Mouse (Mus musculus): ENCODE data around the gene Tcerg1l. TPM values are rescaled to one million over a fixed set of nuclear protein-coding genes. Genes with fewer than 3 reads are reported as not detected.
A peak's percentile ranks its signal among the peaks of the same experiment; 100 is the strongest.

The Tcerg1l gene
- polyA plus RNA-seq, 1 experiment = 0.20 TPM

- WGBS = 89% methylated on average over 6 of the region's 6 CpGs
- Histone ChIP-seq H3K27ac (ENCODE audit: insufficient read depth, low read depth, low read length) (no peak overlapping the region), H3K27me3 (ENCODE audit: control insufficient read depth, insufficient read depth, low read length) (no peaks in the 10 kb centered on the region), H3K4me1 (ENCODE audit: control insufficient read depth, insufficient read depth, insufficient read length, low read length) (no peaks in the 10 kb centered on the region), H3K36me3 (ENCODE audit: control insufficient read depth, insufficient read depth, low read length) (no peaks in the 10 kb centered on the region), H3K4me3 (ENCODE audit: low read depth, low read length) (no peak overlapping the region)
- TF ChIP-seq CTCF (IDR thresholded peaks at IDR 0.05; ENCODE audit: extremely low read depth, insufficient read length, insufficient replicate concordance, low read depth, low read length) (no peak), POLR2A (IDR thresholded peaks at IDR 0.05; ENCODE audit: low read depth, low read length) (no peak)
Observed at GRCm38 (mm10) chr7:138389941-138390340, 7.6 kb downstream of the Tcerg1l start.

GRCm38 (mm10) chr7:138389071-138389470 lies 8.5 kb downstream of the Tcerg1l start:
- TF ChIP-seq CTCF (IDR thresholded peaks at IDR 0.05; ENCODE audit: extremely low read depth, insufficient read length, insufficient replicate concordance, low read depth, low read length) = no peak
- TF ChIP-seq POLR2A (IDR thresholded peaks at IDR 0.05; ENCODE audit: low read depth, low read length) = no peak
- H3K27me3 ChIP-seq (ENCODE audit: control insufficient read depth, insufficient read depth, low read length) = no peaks in the 10 kb centered on the region
- WGBS = 59% methylated on average over 3 of the region's 3 CpGs
- no peaks in the 10 kb centered on the region for H3K4me1 ChIP-seq (ENCODE audit: control insufficient read depth, insufficient read depth, insufficient read length, low read length)
- H3K27ac ChIP-seq (ENCODE audit: insufficient read depth, low read depth, low read length) = no peak overlapping the region
- H3K4me3 ChIP-seq (ENCODE audit: low read depth, low read length) = no peak overlapping the region
- H3K36me3 ChIP-seq (ENCODE audit: control insufficient read depth, insufficient read depth, low read length) = no peaks in the 10 kb centered on the region

GRCm38 (mm10) chr7:138379221-138379620 lies 18.3 kb downstream of the Tcerg1l start:
- Histone ChIP-seq H3K36me3 (ENCODE audit: control insufficient read depth, insufficient read depth, low read length) (no peaks in the 10 kb centered on the region), H3K4me3 (ENCODE audit: low read depth, low read length) (no peak overlapping the region), H3K4me1 (ENCODE audit: control insufficient read depth, insufficient read depth, insufficient read length, low read length) (peaks cover 4% of the 10 kb centered on the region; the same call in 1 of the 2 replicates), H3K27me3 (ENCODE audit: control insufficient read depth, insufficient read depth, low read length) (no peaks in the 10 kb centered on the region), H3K27ac (ENCODE audit: insufficient read depth, low read depth, low read length) (no peak overlapping the region)
- TF ChIP-seq POLR2A (IDR thresholded peaks at IDR 0.05; ENCODE audit: low read depth, low read length) (no peak), CTCF (IDR thresholded peaks at IDR 0.05; ENCODE audit: extremely low read depth, insufficient read length, insufficient replicate concordance, low read depth, low read length) (no peak)
- 80% methylated on average over 3 of the region's 3 CpGs for WGBS

GRCm38 (mm10) chr7:138378546-138378945 lies 19.0 kb downstream of the Tcerg1l start:
- H3K27me3 ChIP-seq (ENCODE audit: control insufficient read depth, insufficient read depth, low read length) = no peaks in the 10 kb centered on the region
- H3K27ac ChIP-seq (ENCODE audit: insufficient read depth, low read depth, low read length) = no peak overlapping the region
- H3K36me3 ChIP-seq (ENCODE audit: control insufficient read depth, insufficient read depth, low read length) = no peaks in the 10 kb centered on the region
- H3K4me3 ChIP-seq (ENCODE audit: low read depth, low read length) = no peak overlapping the region
- peaks cover 6% of the 10 kb centered on the region; the same call in 1 of the 2 replicates for H3K4me1 ChIP-seq (ENCODE audit: control insufficient read depth, insufficient read depth, insufficient read length, low read length)
- 79% methylated on average over 4 of the region's 4 CpGs for WGBS
- TF ChIP-seq POLR2A (IDR thresholded peaks at IDR 0.05; ENCODE audit: low read depth, low read length) (no peak), CTCF (IDR thresholded peaks at IDR 0.05; ENCODE audit: extremely low read depth, insufficient read length, insufficient replicate concordance, low read depth, low read length) (no peak)

- WGBS = 13% methylated on average over 7 of the region's 7 CpGs
- TF ChIP-seq CTCF (IDR thresholded peaks at IDR 0.05; ENCODE audit: extremely low read depth, insufficient read length, insufficient replicate concordance, low read depth, low read length) (no peak), POLR2A (IDR thresholded peaks at IDR 0.05; ENCODE audit: low read depth, low read length) (no peak)
Observed at GRCm38 (mm10) chr7:138375573-138375972, 22.0 kb downstream of the Tcerg1l start.

GRCm38 (mm10) chr7:138374376-138374775 lies 23.2 kb downstream of the Tcerg1l start:
- 55% methylated on average over 7 of the region's 7 CpGs for WGBS
- no peak overlapping the region for H3K4me3 ChIP-seq (ENCODE audit: low read depth, low read length)
- no peaks in the 10 kb centered on the region for H3K27me3 ChIP-seq (ENCODE audit: control insufficient read depth, insufficient read depth, low read length)
- peaks cover 12% of the 10 kb centered on the region; the same call in 1 of the 2 replicates for H3K4me1 ChIP-seq (ENCODE audit: control insufficient read depth, insufficient read depth, insufficient read length, low read length)
- H3K36me3 ChIP-seq (ENCODE audit: control insufficient read depth, insufficient read depth, low read length) = no peaks in the 10 kb centered on the region
- no peak for TF ChIP-seq POLR2A (IDR thresholded peaks at IDR 0.05; ENCODE audit: low read depth, low read length)
- TF ChIP-seq CTCF (IDR thresholded peaks at IDR 0.05; ENCODE audit: extremely low read depth, insufficient read length, insufficient replicate concordance, low read depth, low read length) = no peak
- H3K27ac ChIP-seq (ENCODE audit: insufficient read depth, low read depth, low read length) = no peak overlapping the region

More at GRCm38 (mm10) chr7:138375573-138375972, 22.0 kb downstream of the Tcerg1l start:
- Histone ChIP-seq H3K27me3 (ENCODE audit: control insufficient read depth, insufficient read depth, low read length) (no peaks in the 10 kb centered on the region), H3K36me3 (ENCODE audit: control insufficient read depth, insufficient read depth, low read length) (no peaks in the 10 kb centered on the region), H3K4me3 (ENCODE audit: low read depth, low read length) (peak overlapping the region; percentile 19; the same call in 1 of the 2 replicates), H3K4me1 (ENCODE audit: control insufficient read depth, insufficient read depth, insufficient read length, low read length) (peaks cover 12% of the 10 kb centered on the region; the same call in 1 of the 2 replicates), H3K27ac (ENCODE audit: insufficient read depth, low read depth, low read length) (peak overlapping the region; percentile 66; the same call in 1 of the 2 replicates)

GRCm38 (mm10) chr7:138373530-138373929 lies 24.0 kb downstream of the Tcerg1l start:
- TF ChIP-seq CTCF (IDR thresholded peaks at IDR 0.05; ENCODE audit: extremely low read depth, insufficient read length, insufficient replicate concordance, low read depth, low read length) (no peak), POLR2A (IDR thresholded peaks at IDR 0.05; ENCODE audit: low read depth, low read length) (no peak)
- H3K36me3 ChIP-seq (ENCODE audit: control insufficient read depth, insufficient read depth, low read length) = no peaks in the 10 kb centered on the region
- H3K4me1 ChIP-seq (ENCODE audit: control insufficient read depth, insufficient read depth, insufficient read length, low read length) = peaks cover 12% of the 10 kb centered on the region; the same call in 1 of the 2 replicates
- H3K4me3 ChIP-seq (ENCODE audit: low read depth, low read length) = no peak overlapping the region
- H3K27ac ChIP-seq (ENCODE audit: insufficient read depth, low read depth, low read length) = no peak overlapping the region
- H3K27me3 ChIP-seq (ENCODE audit: control insufficient read depth, insufficient read depth, low read length) = no peaks in the 10 kb centered on the region
- 77% methylated on average over 5 of the region's 5 CpGs for WGBS

Data from small intestine, adult 2 months (tissue).